ENCODE assay signal across 15 mouse cellular contexts in genomic region chr14:103571598-103572320, GRCm38 (mm10). TPM values are rescaled to one million over a fixed set of nuclear protein-coding genes. Genes with fewer than 3 reads are reported as not detected.
DNase-seq lines count a peak whose midpoint lies in the region; ATAC-seq and TF ChIP-seq lines count a peak whose summit lies in the region.
"Had no signal": no experiment of that assay in that cellular context is flagged by ENCODE, and none has a peak within 500 bp of the region (broad histone marks: within the 10 kb centered on the region; RNA-seq: fewer than 3 reads in every experiment).

No protein-coding gene starts in this region.

- no peak for DNase-seq in forebrain, embryonic 10.5 days (ENCODE audit: extremely low spot score, low spot score)
- DNase-seq in brain, embryonic 14.5 days (ENCODE audit: low read depth), result peak; percentile 71
- peak; percentile 65 to 72 for DNase-seq in cerebellum, postnatal 14 days
- DNase-seq in layer of hippocampus, adult 9-11 months, result peak; percentile 71
- no peak for DNase-seq in retina, postnatal 1 day
- no peak for DNase-seq in heart, postnatal 25 days (ENCODE audit: low spot score)
- DNase-seq: embryo, embryonic 11 days; heart, adult 2 months; liver; thymus, postnatal 36 days had no signal

- no peaks in the 10 kb centered on the region for H3K9me3 ChIP-seq in forebrain, embryonic 13.5 days (replicated peaks)
- H3K9me3 ChIP-seq in forebrain, embryonic 10.5 days, result no peaks in the 10 kb centered on the region
- no peaks in the 10 kb centered on the region for H3K9me3 ChIP-seq in kidney, embryonic 14.5 days (ENCODE audit: control insufficient read depth, low read length)
- H3K9me3 ChIP-seq: kidney, embryonic 15.5 days; neural tube, embryonic 13.5 days had no signal

- H3K4me1 ChIP-seq in forebrain, embryonic 13.5 days, result peaks cover 3% of the 10 kb centered on the region; the same call in 1 of the 2 replicates
- H3K4me1 ChIP-seq in forebrain, embryonic 10.5 days, result no peaks in the 10 kb centered on the region
- no peaks in the 10 kb centered on the region for H3K4me1 ChIP-seq in kidney, embryonic 14.5 days (ENCODE audit: control insufficient read depth, insufficient read depth, low read length)
- H3K4me1 ChIP-seq: kidney, embryonic 15.5 days had no signal

- H3K4me3 ChIP-seq in forebrain, embryonic 13.5 days, result no peak overlapping the region
- no peak overlapping the region for H3K4me3 ChIP-seq in forebrain, embryonic 10.5 days
- no peak overlapping the region for H3K4me3 ChIP-seq in kidney, embryonic 14.5 days (ENCODE audit: low read length)
- H3K4me3 ChIP-seq: heart, adult 2 months; kidney, embryonic 15.5 days; neural tube, embryonic 13.5 days had no signal

- H3K4me2 ChIP-seq in forebrain, embryonic 13.5 days, result no peak overlapping the region
- H3K4me2 ChIP-seq in kidney, embryonic 14.5 days (replicated peaks; ENCODE audit: low read depth, low read length), result no peak overlapping the region
- H3K4me2 ChIP-seq: kidney, embryonic 15.5 days; neural tube, embryonic 13.5 days had no signal

- 77% methylated on average over 13 of the region's 13 CpGs for WGBS in forebrain, embryonic 13.5 days
- WGBS in forebrain, embryonic 10.5 days, result 91% methylated on average over 13 of the region's 13 CpGs
- WGBS in kidney, embryonic 14.5 days, result 79% methylated on average over 13 of the region's 13 CpGs

- intact Hi-C loops in heart, postnatal 25 days (cut with DNase I), result no loop called here

- no peak overlapping the region for H3K9ac ChIP-seq in forebrain, embryonic 13.5 days
- H3K9ac ChIP-seq in kidney, embryonic 14.5 days (ENCODE audit: low read depth, low read length), result no peak overlapping the region
- H3K9ac ChIP-seq: kidney, embryonic 15.5 days; neural tube, embryonic 13.5 days had no signal

- H3K27me3 ChIP-seq in forebrain, embryonic 13.5 days, result no peaks in the 10 kb centered on the region
- no peaks in the 10 kb centered on the region for H3K27me3 ChIP-seq in forebrain, embryonic 10.5 days (ENCODE audit: poor library complexity, severe bottlenecking)
- H3K27me3 ChIP-seq in kidney, embryonic 14.5 days (ENCODE audit: control insufficient read depth, insufficient read depth, low read length), result no peaks in the 10 kb centered on the region
- H3K27me3 ChIP-seq: kidney, embryonic 15.5 days; neural tube, embryonic 13.5 days had no signal

- TF ChIP-seq POLR2A in brain, embryonic 14.5 days (IDR thresholded peaks at IDR 0.05; ENCODE audit: borderline replicate concordance, extremely low read depth, insufficient read depth, insufficient read length, poor library complexity, severe bottlenecking), result no peak

- H3K27ac ChIP-seq in forebrain, embryonic 13.5 days, result no peak overlapping the region
- H3K27ac ChIP-seq in forebrain, embryonic 10.5 days, result no peak overlapping the region
- no peak overlapping the region for H3K27ac ChIP-seq in kidney, embryonic 14.5 days (ENCODE audit: low read depth, low read length)
- H3K27ac ChIP-seq: heart, adult 2 months; kidney, embryonic 15.5 days; neural tube, embryonic 13.5 days had no signal

- TF ChIP-seq CTCF in brain, embryonic 14.5 days (IDR thresholded peaks at IDR 0.05; ENCODE audit: borderline replicate concordance, extremely low read depth, insufficient read depth, insufficient read length), result no peak

- ATAC-seq in forebrain, embryonic 13.5 days, result peak; percentile 88; the same call in 1 of the 2 replicates
- ATAC-seq in kidney, embryonic 14.5 days (ENCODE audit: low FRiP score, low TSS enrichment), result no peak

- H3K36me3 ChIP-seq in forebrain, embryonic 13.5 days (ENCODE audit: poor library complexity, severe bottlenecking), result no peaks in the 10 kb centered on the region
- H3K36me3 ChIP-seq in forebrain, embryonic 10.5 days (replicated peaks), result no peaks in the 10 kb centered on the region
- no peaks in the 10 kb centered on the region for H3K36me3 ChIP-seq in kidney, embryonic 14.5 days (ENCODE audit: control insufficient read depth, insufficient read depth, low read length)
- H3K36me3 ChIP-seq: kidney, embryonic 15.5 days; neural tube, embryonic 13.5 days had no signal

RNA-seq across cellular contexts. Expression of gene Scel, which starts 58.6 kb away (rescaled TPM):
- 0.10 TPM in 1 of 2 replicates, not detected in the other for polyA plus RNA-seq in forebrain, embryonic 13.5 days (2015; fragmentation: Nextera tagmentation; extraction: Ambion mirVana)
- polyA plus RNA-seq in forebrain, embryonic 10.5 days (2016; fragmentation: Nextera tagmentation; extraction: Ambion mirVana), result 0.09 and 0.20 TPM in 2 replicates
- 0.38 and 0.55 TPM in 2 replicates for polyA plus RNA-seq in brain, embryonic 14.5 days (2012; rRNA removed)
- polyA plus RNA-seq in kidney, embryonic 14.5 days (2014; fragmentation: Nextera tagmentation; extraction: Ambion mirVana), result 1.2 and 2.0 TPM in 2 replicates
- under 1 TPM; 0.28 to 0.49 TPM for total RNA-seq in heart, postnatal 25 days (2021)
- total RNA-seq: midbrain, postnatal 0 days had no signal

Comparison
In these comparisons a context has a peak if more than half of its experiments do, and no peak if none do; other contexts are left out.
1. DNase-seq: peak in brain, embryonic 14.5 days (single experiment), cerebellum, postnatal 14 days (2 of 2) and layer of hippocampus, adult 9-11 months (single experiment); none in forebrain, embryonic 10.5 days (single experiment), retina, postnatal 1 day (single experiment) and heart, postnatal 25 days (single experiment).